Mouse (Mus musculus): ENCODE results near the gene Arhgap24.

DNA sequence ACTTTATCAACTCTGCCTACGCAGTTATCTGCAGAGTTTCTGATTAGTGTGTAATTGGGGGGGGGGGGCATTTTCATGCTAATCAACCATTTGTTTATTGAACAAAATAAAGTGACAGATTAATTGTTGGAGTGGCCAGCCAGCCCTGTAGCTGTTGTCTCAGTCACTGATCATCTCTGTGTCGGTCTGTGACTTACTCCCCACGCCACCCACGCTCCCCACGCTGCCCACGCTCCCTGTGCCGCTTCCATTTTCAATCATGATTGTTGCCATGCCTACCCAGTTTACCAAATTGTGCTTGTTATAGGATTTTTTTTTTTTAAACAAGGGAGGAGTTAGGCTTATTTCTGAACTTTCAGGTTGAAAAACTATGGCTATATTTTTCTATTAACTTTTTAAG is 34.3 kb downstream of the Arhgap24 start:
- TF ChIP-seq CTCF (IDR thresholded peaks at IDR 0.05; ENCODE audit: low read depth, low read length) (no peak), POLR2A (IDR thresholded peaks at IDR 0.05; ENCODE audit: borderline replicate concordance, low read depth, low read length) (no peak)
